Comparison of ENCODE assay signal across 14 mouse cellular contexts in genomic region chr19:6390251-6390650, GRCm38 (mm10). TPM values are rescaled to one million over a fixed set of nuclear protein-coding genes. Genes with fewer than 3 reads are reported as not detected.
DNase-seq lines count a peak whose midpoint lies in the region; ATAC-seq and TF ChIP-seq lines count a peak whose summit lies in the region.
"Had no signal": no experiment of that assay in that cellular context is flagged by ENCODE, and none has a peak within 500 bp of the region (broad histone marks: within the 10 kb centered on the region; RNA-seq: fewer than 3 reads in every experiment).

No protein-coding gene starts in this region.

- no peak for ATAC-seq in forebrain, embryonic 14.5 days
- ATAC-seq in kidney, postnatal 0 days (replicated peaks; ENCODE audit: low FRiP score, low read depth) = no peak; the same call in 1 of the 2 replicates
- ATAC-seq in intestine, embryonic 16.5 days = no peak
- ATAC-seq in neural tube, embryonic 14.5 days (ENCODE audit: low read depth) = no peak
- ATAC-seq in megakaryocyte, adult 5-6 weeks (ENCODE audit: poor library complexity, severe bottlenecking) = no peak

- H3K4me3 ChIP-seq in forebrain, embryonic 10.5 days = peak overlapping the region; percentile 47; the same call in 1 of the 2 replicates
- no peak overlapping the region for H3K4me3 ChIP-seq in forebrain, embryonic 14.5 days (ENCODE audit: low read depth, low read length)
- H3K4me3 ChIP-seq in kidney, postnatal 0 days (replicated peaks; ENCODE audit: low read depth, low read length) = no peak overlapping the region
- H3K4me3 ChIP-seq in intestine, embryonic 16.5 days (ENCODE audit: low read length) = no peak overlapping the region; the same call in 1 of the 2 replicates
- H3K4me3 ChIP-seq in neural tube, embryonic 14.5 days (ENCODE audit: low read depth, low read length) = no peak overlapping the region

- no peak for TF ChIP-seq CTCF in kidney, postnatal 0 days (IDR thresholded peaks at IDR 0.05; ENCODE audit: low read depth)

- H3K9ac ChIP-seq in forebrain, embryonic 14.5 days (ENCODE audit: low read length) = no peak overlapping the region
- no peak overlapping the region for H3K9ac ChIP-seq in kidney, postnatal 0 days (ENCODE audit: low read depth, low read length)
- 0 out of 2 replicates have a peak overlapping the region, but pooled peaks have one; percentile 61 for H3K9ac ChIP-seq in intestine, embryonic 16.5 days (ENCODE audit: low read depth, low read length)
- H3K9ac ChIP-seq in neural tube, embryonic 14.5 days (replicated peaks; ENCODE audit: low read depth, low read length) = no peak overlapping the region

- no peaks in the 10 kb centered on the region for H3K9me3 ChIP-seq in forebrain, embryonic 10.5 days
- no peaks in the 10 kb centered on the region for H3K9me3 ChIP-seq in forebrain, embryonic 14.5 days (replicated peaks; ENCODE audit: control insufficient read depth, low read length)
- H3K9me3 ChIP-seq in kidney, postnatal 0 days (replicated peaks; ENCODE audit: low read length) = no peaks in the 10 kb centered on the region
- no peaks in the 10 kb centered on the region for H3K9me3 ChIP-seq in intestine, embryonic 16.5 days (ENCODE audit: control insufficient read depth, low read length)
- H3K9me3 ChIP-seq in neural tube, embryonic 14.5 days (ENCODE audit: control insufficient read depth, low read length) = no peaks in the 10 kb centered on the region

- 62% methylated on average over 6 of the region's 6 CpGs for whole genome bisulfite sequencing in forebrain, embryonic 10.5 days
- 61% methylated on average over 6 of the region's 6 CpGs for whole genome bisulfite sequencing in forebrain, embryonic 14.5 days
- WGBS in kidney, postnatal 0 days = 57% methylated on average over 6 of the region's 6 CpGs
- 47% methylated on average over 6 of the region's 6 CpGs for WGBS in intestine, embryonic 16.5 days
- 59% methylated on average over 6 of the region's 6 CpGs for WGBS in neural tube, embryonic 14.5 days

- peaks cover 27% of the 10 kb centered on the region for H3K4me1 ChIP-seq in forebrain, embryonic 10.5 days
- peaks cover 3% of the 10 kb centered on the region; the same call in 1 of the 2 replicates for H3K4me1 ChIP-seq in forebrain, embryonic 14.5 days (ENCODE audit: control insufficient read depth, insufficient read depth, low read length)
- peaks cover 14% of the 10 kb centered on the region; the same call in 1 of the 2 replicates for H3K4me1 ChIP-seq in kidney, postnatal 0 days (replicated peaks; ENCODE audit: insufficient read depth, low read length)
- H3K4me1 ChIP-seq in intestine, embryonic 16.5 days (ENCODE audit: control insufficient read depth, insufficient read depth, low read length) = peaks cover 17% of the 10 kb centered on the region
- no peaks in the 10 kb centered on the region for H3K4me1 ChIP-seq in neural tube, embryonic 14.5 days (ENCODE audit: control insufficient read depth, insufficient read depth, low read length)

- H3K27me3 ChIP-seq in forebrain, embryonic 10.5 days (ENCODE audit: poor library complexity, severe bottlenecking) = peaks cover 31% of the 10 kb centered on the region
- H3K27me3 ChIP-seq in forebrain, embryonic 14.5 days (replicated peaks; ENCODE audit: control insufficient read depth, insufficient read depth, low read length) = no peaks in the 10 kb centered on the region
- H3K27me3 ChIP-seq in kidney, postnatal 0 days (ENCODE audit: insufficient read depth, low read length) = no peaks in the 10 kb centered on the region
- no peaks in the 10 kb centered on the region for H3K27me3 ChIP-seq in intestine, embryonic 16.5 days (replicated peaks; ENCODE audit: control insufficient read depth, insufficient read depth, low read length)
- no peaks in the 10 kb centered on the region for H3K27me3 ChIP-seq in neural tube, embryonic 14.5 days (ENCODE audit: control insufficient read depth, insufficient read depth, low read length)

- H3K27ac ChIP-seq in forebrain, embryonic 10.5 days = no peak overlapping the region
- no peak overlapping the region for H3K27ac ChIP-seq in forebrain, embryonic 14.5 days (ENCODE audit: low read depth, low read length)
- no peak overlapping the region for H3K27ac ChIP-seq in kidney, postnatal 0 days
- H3K27ac ChIP-seq in intestine, embryonic 16.5 days (ENCODE audit: low read length) = no peak overlapping the region
- H3K27ac ChIP-seq in neural tube, embryonic 14.5 days (ENCODE audit: low read depth, low read length) = no peak overlapping the region
- H3K27ac ChIP-seq: macrophage had no signal

- DNase-seq in forebrain, embryonic 10.5 days (ENCODE audit: extremely low spot score, low spot score) = no peak
- DNase-seq in forebrain, embryonic 14.5 days (ENCODE audit: low spot score) = no peak
- no peak for DNase-seq in kidney, postnatal 0 days (ENCODE audit: low spot score)
- DNase-seq in kidney, postnatal 36 days = no peak
- no peak for DNase-seq in cerebellum, postnatal 14 days
- DNase-seq: adrenal gland, postnatal 10 days; heart, postnatal 36 days; left cerebral cortex, postnatal 4 days; right cerebral cortex, adult 18-20 months had no signal

- H3K36me3 ChIP-seq in forebrain, embryonic 10.5 days (replicated peaks) = no peaks in the 10 kb centered on the region
- H3K36me3 ChIP-seq in forebrain, embryonic 14.5 days (ENCODE audit: control insufficient read depth, insufficient read depth, low read length) = no peaks in the 10 kb centered on the region
- 0 out of 2 replicates have a peak, but pooled peaks cover 3% of the 10 kb centered on the region for H3K36me3 ChIP-seq in kidney, postnatal 0 days (ENCODE audit: insufficient read depth, low read length)
- H3K36me3 ChIP-seq in intestine, embryonic 16.5 days (ENCODE audit: control insufficient read depth, insufficient read depth, low read length) = 0 out of 2 replicates have a peak, but pooled peaks cover 3% of the 10 kb centered on the region
- no peaks in the 10 kb centered on the region for H3K36me3 ChIP-seq in neural tube, embryonic 14.5 days (ENCODE audit: control insufficient read depth, insufficient read depth, low read length)

- H3K4me2 ChIP-seq in forebrain, embryonic 14.5 days (ENCODE audit: low read length) = no peak overlapping the region
- peak overlapping the region; percentile 42; the same call in 1 of the 2 replicates for H3K4me2 ChIP-seq in kidney, postnatal 0 days (ENCODE audit: low read length)
- peak overlapping the region; percentile 67 for H3K4me2 ChIP-seq in intestine, embryonic 16.5 days (ENCODE audit: low read depth, low read length)
- H3K4me2 ChIP-seq in neural tube, embryonic 14.5 days (ENCODE audit: low read depth, low read length) = peak overlapping the region; percentile 44; the same call in 1 of the 2 replicates

RNA-seq across cellular contexts. Expression of gene Pygm, which starts 6.1 kb away (rescaled TPM):
- 0.83 and 2.0 TPM in 2 replicates for polyA plus RNA-seq in forebrain, embryonic 10.5 days (2016; fragmentation: Nextera tagmentation; extraction: Ambion mirVana)
- polyA plus RNA-seq in forebrain, embryonic 14.5 days (2014; fragmentation: Nextera tagmentation; extraction: Ambion mirVana) = 1.3 and 3.0 TPM in 2 replicates
- polyA plus RNA-seq in kidney, postnatal 0 days (2015; fragmentation: Nextera tagmentation; extraction: Ambion mirVana) = 24.5 and 25.8 TPM in 2 replicates
- 6.0 and 6.8 TPM in 2 replicates for polyA plus RNA-seq in intestine, embryonic 16.5 days (2015; fragmentation: Nextera tagmentation; extraction: Ambion mirVana)
- polyA plus RNA-seq in neural tube, embryonic 14.5 days (2014; fragmentation: Nextera tagmentation; extraction: Ambion mirVana) = 4.3 and 4.4 TPM in 2 replicates
- total RNA-seq in megakaryocyte, adult 5-6 weeks (2015) = 0.80 and 3.2 TPM in 2 replicates
- 0.11 and 0.12 TPM in 2 replicates for total RNA-seq in megakaryocyte, adult 5-6 weeks (2017)

RNA-seq across cellular contexts. Expression of gene Rasgrp2, which starts 8.9 kb away (rescaled TPM):
- 15.6 and 17.0 TPM in 2 replicates for polyA plus RNA-seq in forebrain, embryonic 10.5 days (2016; fragmentation: Nextera tagmentation; extraction: Ambion mirVana)
- polyA plus RNA-seq in forebrain, embryonic 14.5 days (2014; fragmentation: Nextera tagmentation; extraction: Ambion mirVana) = 28.6 and 30.7 TPM in 2 replicates
- 97.5 and 116 TPM in 2 replicates for polyA plus RNA-seq in kidney, postnatal 0 days (2015; fragmentation: Nextera tagmentation; extraction: Ambion mirVana)
- polyA plus RNA-seq in intestine, embryonic 16.5 days (2015; fragmentation: Nextera tagmentation; extraction: Ambion mirVana) = 41.8 and 47.0 TPM in 2 replicates
- polyA plus RNA-seq in neural tube, embryonic 14.5 days (2014; fragmentation: Nextera tagmentation; extraction: Ambion mirVana) = 81.6 and 130 TPM in 2 replicates
- 213 and 232 TPM in 2 replicates for total RNA-seq in megakaryocyte, adult 5-6 weeks (2015)
- total RNA-seq in megakaryocyte, adult 5-6 weeks (2017) = 195 and 214 TPM in 2 replicates

RNA-seq across cellular contexts. Expression of gene Sf1, which starts 26.8 kb away (rescaled TPM):
- 201 TPM in 2 replicates for polyA plus RNA-seq in forebrain, embryonic 10.5 days (2016; fragmentation: Nextera tagmentation; extraction: Ambion mirVana)
- polyA plus RNA-seq in forebrain, embryonic 14.5 days (2014; fragmentation: Nextera tagmentation; extraction: Ambion mirVana) = 90.4 and 115 TPM in 2 replicates
- 91.1 and 97.2 TPM in 2 replicates for polyA plus RNA-seq in kidney, postnatal 0 days (2015; fragmentation: Nextera tagmentation; extraction: Ambion mirVana)
- polyA plus RNA-seq in intestine, embryonic 16.5 days (2015; fragmentation: Nextera tagmentation; extraction: Ambion mirVana) = 94.7 and 103 TPM in 2 replicates
- polyA plus RNA-seq in neural tube, embryonic 14.5 days (2014; fragmentation: Nextera tagmentation; extraction: Ambion mirVana) = 91.7 and 112 TPM in 2 replicates
- total RNA-seq in megakaryocyte, adult 5-6 weeks (2015) = 164 and 205 TPM in 2 replicates
- total RNA-seq in megakaryocyte, adult 5-6 weeks (2017) = 179 and 212 TPM in 2 replicates

RNA-seq across cellular contexts. Expression of gene Nrxn2, which starts 28.3 kb away (rescaled TPM):
- 2.8 and 3.1 TPM in 2 replicates for polyA plus RNA-seq in forebrain, embryonic 10.5 days (2016; fragmentation: Nextera tagmentation; extraction: Ambion mirVana)
- 39.5 and 41.7 TPM in 2 replicates for polyA plus RNA-seq in forebrain, embryonic 14.5 days (2014; fragmentation: Nextera tagmentation; extraction: Ambion mirVana)
- polyA plus RNA-seq in kidney, postnatal 0 days (2015; fragmentation: Nextera tagmentation; extraction: Ambion mirVana) = 5.9 and 6.7 TPM in 2 replicates
- polyA plus RNA-seq in intestine, embryonic 16.5 days (2015; fragmentation: Nextera tagmentation; extraction: Ambion mirVana) = 0.73 and 0.97 TPM in 2 replicates
- polyA plus RNA-seq in neural tube, embryonic 14.5 days (2014; fragmentation: Nextera tagmentation; extraction: Ambion mirVana) = 46.3 and 66.5 TPM in 2 replicates
- 0.21 TPM in 1 of 2 replicates, not detected in the other for total RNA-seq in megakaryocyte, adult 5-6 weeks (2015)
- not detected in 2 replicates for total RNA-seq in megakaryocyte, adult 5-6 weeks (2017)
- total RNA-seq: common myeloid progenitor, adult 5-6 weeks had no signal
- polyA plus RNA-seq: macrophage had no signal

RNA-seq across cellular contexts. Expression of gene Map4k2, which starts 49.3 kb away (rescaled TPM):
- 12.6 and 14.5 TPM in 2 replicates for polyA plus RNA-seq in forebrain, embryonic 10.5 days (2016; fragmentation: Nextera tagmentation; extraction: Ambion mirVana)
- polyA plus RNA-seq in forebrain, embryonic 14.5 days (2014; fragmentation: Nextera tagmentation; extraction: Ambion mirVana) = 6.2 and 11.2 TPM in 2 replicates
- polyA plus RNA-seq in kidney, postnatal 0 days (2015; fragmentation: Nextera tagmentation; extraction: Ambion mirVana) = 12.2 and 13.5 TPM in 2 replicates
- polyA plus RNA-seq in intestine, embryonic 16.5 days (2015; fragmentation: Nextera tagmentation; extraction: Ambion mirVana) = 7.9 and 10.0 TPM in 2 replicates
- 13.3 and 15.8 TPM in 2 replicates for polyA plus RNA-seq in neural tube, embryonic 14.5 days (2014; fragmentation: Nextera tagmentation; extraction: Ambion mirVana)
- total RNA-seq in megakaryocyte, adult 5-6 weeks (2015) = 35.0 and 43.3 TPM in 2 replicates
- 66.3 and 79.6 TPM in 2 replicates for total RNA-seq in megakaryocyte, adult 5-6 weeks (2017)
